Mouse (Mus musculus): ENCODE results near the gene 1700003F12Rik. TPM values are rescaled to one million over a fixed set of nuclear protein-coding genes. Genes with fewer than 3 reads are reported as not detected.

The 1700003F12Rik gene
- polyA plus RNA-seq, 1 experiment from 2014 or later = 1.5 TPM

DNA sequence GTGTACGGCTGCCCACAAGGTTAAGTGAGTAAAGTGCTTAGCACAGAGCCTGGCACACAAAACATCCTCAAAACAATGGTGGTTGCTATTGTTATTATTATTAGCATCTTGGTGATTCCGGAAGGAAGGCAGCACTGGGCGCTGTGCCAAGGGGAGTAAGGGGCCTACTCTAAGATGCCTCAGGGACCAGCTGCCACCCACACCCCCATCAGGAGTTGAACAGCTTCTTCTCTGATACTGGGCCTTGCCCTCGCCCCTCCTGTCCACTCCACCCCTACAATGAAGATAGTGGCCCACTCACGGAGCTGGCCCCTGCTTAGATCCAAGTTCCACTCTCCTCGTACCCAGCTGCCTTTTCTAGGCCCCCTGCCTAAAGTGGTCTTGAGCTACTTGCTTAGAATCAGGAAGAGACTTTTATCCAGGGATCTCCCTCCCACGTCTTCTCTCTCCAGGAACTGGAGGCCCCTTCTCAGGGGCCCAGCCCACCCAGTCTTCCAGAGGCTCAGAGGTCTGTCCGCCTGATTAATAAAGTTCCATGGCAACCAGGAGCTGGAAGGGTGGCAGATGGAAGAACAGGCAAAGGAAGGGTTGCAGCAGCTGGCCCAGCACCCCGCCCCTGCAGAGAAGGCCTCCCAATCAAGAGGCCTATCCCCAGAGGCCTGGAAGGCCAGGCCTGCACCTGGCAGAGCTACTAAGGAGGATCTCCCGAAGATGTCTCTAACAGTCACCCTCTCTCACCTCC lies 21.6 kb downstream of the 1700003F12Rik start:
- WGBS = 10% methylated on average over 10 of the region's 10 CpGs
- no peaks in the 10 kb centered on the region for H3K9me3 ChIP-seq

DNA sequence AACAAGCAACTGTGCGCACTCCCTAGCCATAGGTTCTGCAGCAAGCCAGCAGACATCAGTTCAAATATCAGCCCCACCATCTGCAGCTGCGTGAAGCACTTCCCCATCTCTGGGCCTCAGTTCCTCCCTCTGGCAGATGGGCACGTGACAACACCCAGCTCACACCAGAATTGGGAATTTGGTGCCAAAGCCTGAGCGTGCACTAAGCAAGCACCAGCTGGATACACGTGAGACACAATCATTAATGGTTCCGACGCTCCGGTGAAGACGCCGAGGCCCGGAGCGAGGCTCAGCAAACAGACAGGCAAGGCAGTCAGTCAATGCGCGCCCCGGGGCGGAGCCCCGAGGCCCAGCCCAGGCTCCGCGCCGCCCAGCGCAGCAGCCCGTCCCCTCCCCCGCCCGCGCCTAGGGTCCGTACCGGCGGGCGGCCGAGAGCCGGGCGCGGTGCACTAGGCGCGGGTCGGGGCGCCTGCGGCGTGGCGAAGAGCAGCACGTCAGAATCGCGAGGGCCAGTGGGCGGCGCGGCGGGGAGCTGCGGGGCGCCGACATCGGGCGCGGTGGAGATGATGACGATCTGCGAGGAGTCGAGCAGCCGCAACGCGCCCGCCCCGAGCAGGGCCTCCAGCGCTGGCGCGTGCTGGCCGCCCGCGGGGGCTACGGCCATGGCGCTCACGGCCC lies 22.3 kb downstream of the 1700003F12Rik start:
- Histone ChIP-seq H3K4me2 (peak overlapping the region; percentile 84), H3K4me1 (peaks cover 31% of the 10 kb centered on the region), H3K4me3 (replicated peaks) (peak overlapping the region; percentile 89), H3K27ac (peak overlapping the region; percentile 93), H3K9ac (peak overlapping the region; percentile 45), H3K36me3 (0 out of 2 replicates have a peak, but pooled peaks cover 1% of the 10 kb centered on the region), H3K27me3 (replicated peaks) (no peaks in the 10 kb centered on the region), H3K9me3 (no peaks in the 10 kb centered on the region)
- ATAC-seq (ENCODE audit: insufficient read depth, low FRiP score, low read depth) = peak; percentile 82
- WGBS = 1% methylated on average over 65 of the region's 70 CpGs

More for the DNA sequence above, 21.6 kb downstream of the 1700003F12Rik start:
- peak overlapping the region; percentile 84 for H3K4me2 ChIP-seq
- peaks cover 31% of the 10 kb centered on the region for H3K4me1 ChIP-seq
- H3K4me3 ChIP-seq (replicated peaks) = peak overlapping the region; percentile 89
- H3K27me3 ChIP-seq (replicated peaks) = no peaks in the 10 kb centered on the region
- no peak for ATAC-seq (ENCODE audit: insufficient read depth, low FRiP score, low read depth)
- peaks cover 8% of the 10 kb centered on the region; the same call in 1 of the 2 replicates for H3K36me3 ChIP-seq
- H3K9ac ChIP-seq = peak overlapping the region; percentile 45
- H3K27ac ChIP-seq = peak overlapping the region; percentile 93

GRCm38 (mm10) chr2:154569836-154570286 lies 23.0 kb downstream of the 1700003F12Rik start, which contains the start of gene E2f1:
Gene E2f1 (minus strand): TSS chr2:154569892.
- Histone ChIP-seq H3K4me1 (peaks cover 31% of the 10 kb centered on the region), H3K27ac (peak within 1 kb of the TSS; percentile 93), H3K9me3 (no peaks in the 10 kb centered on the region), H3K36me3 (no peaks in the 10 kb centered on the region), H3K4me2 (peak within 1 kb of the TSS; percentile 84), H3K27me3 (replicated peaks) (no peaks in the 10 kb centered on the region), H3K9ac (peak within 1 kb of the TSS; percentile 45), H3K4me3 (replicated peaks) (peak within 1 kb of the TSS; percentile 89)
- peak; percentile 97 for ATAC-seq (ENCODE audit: insufficient read depth, low FRiP score, low read depth)
- under 1% methylated on average over 43 of the region's 44 CpGs for WGBS

- Histone ChIP-seq H3K9ac (no peak overlapping the region), H3K36me3 (no peaks in the 10 kb centered on the region), H3K27ac (peak overlapping the region; percentile 80), H3K4me2 (peak overlapping the region; percentile 84), H3K4me1 (peaks cover 31% of the 10 kb centered on the region), H3K9me3 (no peaks in the 10 kb centered on the region), H3K27me3 (replicated peaks) (no peaks in the 10 kb centered on the region), H3K4me3 (replicated peaks) (0 out of 2 replicates have a peak overlapping the region, but pooled peaks have one; percentile 89)
- WGBS = 62% methylated on average over 4 of the region's 4 CpGs
- no peak for ATAC-seq (ENCODE audit: insufficient read depth, low FRiP score, low read depth)
Measured at GRCm38 (mm10) chr2:154570666-154571065, 23.8 kb downstream of the 1700003F12Rik start.

GRCm38 (mm10) chr2:154571266-154571665 lies 24.4 kb downstream of the 1700003F12Rik start:
- H3K4me1 ChIP-seq = peaks cover 31% of the 10 kb centered on the region
- H3K4me2 ChIP-seq = no peak overlapping the region
- H3K9ac ChIP-seq = no peak overlapping the region
- no peaks in the 10 kb centered on the region for H3K9me3 ChIP-seq
- H3K27me3 ChIP-seq (replicated peaks) = no peaks in the 10 kb centered on the region
- H3K36me3 ChIP-seq = no peaks in the 10 kb centered on the region
- WGBS = 72% methylated on average over 4 of the region's 4 CpGs
- H3K27ac ChIP-seq = 0 out of 2 replicates have a peak overlapping the region, but pooled peaks have one; percentile 4
- no peak overlapping the region for H3K4me3 ChIP-seq (replicated peaks)
- no peak for ATAC-seq (ENCODE audit: insufficient read depth, low FRiP score, low read depth)

DNA sequence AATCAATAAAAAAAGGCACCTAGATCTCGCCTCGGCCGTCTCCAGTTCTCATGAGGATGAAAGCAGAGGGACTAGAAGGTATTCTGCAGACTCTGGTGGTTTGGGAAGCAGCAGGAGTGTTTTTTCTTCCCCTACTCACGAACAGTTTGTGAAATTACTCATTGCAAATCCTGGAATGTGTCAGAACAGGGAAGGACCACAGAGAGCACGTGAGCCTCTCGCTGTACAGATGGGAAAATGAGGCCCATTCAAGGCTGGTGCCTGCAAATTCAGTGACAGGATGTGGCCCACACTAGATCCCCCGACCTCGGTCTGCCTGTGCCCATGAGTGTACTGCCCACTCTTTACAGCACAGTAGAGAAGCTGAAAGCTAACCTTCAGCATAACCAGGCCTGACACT lies 25.1 kb downstream of the 1700003F12Rik start:
- H3K36me3 ChIP-seq = no peaks in the 10 kb centered on the region
- H3K27me3 ChIP-seq (replicated peaks) = no peaks in the 10 kb centered on the region
- no peak for ATAC-seq (ENCODE audit: insufficient read depth, low FRiP score, low read depth)
- H3K27ac ChIP-seq = no peak overlapping the region
- no peak overlapping the region for H3K9ac ChIP-seq
- no peak overlapping the region for H3K4me3 ChIP-seq (replicated peaks)
- 54% methylated on average over 8 of the region's 8 CpGs for WGBS
- peaks cover 26% of the 10 kb centered on the region for H3K4me1 ChIP-seq
- no peaks in the 10 kb centered on the region for H3K9me3 ChIP-seq
- H3K4me2 ChIP-seq = no peak overlapping the region

DNA sequence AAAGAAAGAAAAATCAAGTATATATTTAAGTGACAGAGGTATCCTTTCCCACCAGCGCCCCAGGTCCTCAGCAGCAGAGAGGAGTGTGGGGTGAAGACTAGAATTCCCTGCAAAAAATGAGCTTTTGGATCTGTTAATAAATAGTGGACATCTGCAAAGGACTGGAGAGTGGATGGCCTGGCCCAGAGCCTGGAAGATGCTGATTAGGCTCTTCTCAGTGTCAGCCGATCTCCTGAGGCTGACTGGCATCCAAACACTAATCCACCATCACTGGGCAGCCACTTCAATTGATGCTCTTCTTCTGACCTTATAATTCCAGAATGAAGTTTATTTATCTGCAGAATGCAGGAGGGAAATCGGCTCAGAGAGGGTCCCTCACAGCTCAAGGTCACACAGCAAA lies 26.1 kb downstream of the 1700003F12Rik start:
- 79% methylated on average over 3 of the region's 3 CpGs for WGBS
- Histone ChIP-seq H3K4me2 (no peak overlapping the region), H3K36me3 (no peaks in the 10 kb centered on the region), H3K4me3 (replicated peaks) (no peak overlapping the region), H3K9me3 (no peaks in the 10 kb centered on the region), H3K27ac (no peak overlapping the region), H3K4me1 (peaks cover 21% of the 10 kb centered on the region), H3K27me3 (replicated peaks) (no peaks in the 10 kb centered on the region), H3K9ac (no peak overlapping the region)
- ATAC-seq (ENCODE audit: insufficient read depth, low FRiP score, low read depth) = no peak

DNA sequence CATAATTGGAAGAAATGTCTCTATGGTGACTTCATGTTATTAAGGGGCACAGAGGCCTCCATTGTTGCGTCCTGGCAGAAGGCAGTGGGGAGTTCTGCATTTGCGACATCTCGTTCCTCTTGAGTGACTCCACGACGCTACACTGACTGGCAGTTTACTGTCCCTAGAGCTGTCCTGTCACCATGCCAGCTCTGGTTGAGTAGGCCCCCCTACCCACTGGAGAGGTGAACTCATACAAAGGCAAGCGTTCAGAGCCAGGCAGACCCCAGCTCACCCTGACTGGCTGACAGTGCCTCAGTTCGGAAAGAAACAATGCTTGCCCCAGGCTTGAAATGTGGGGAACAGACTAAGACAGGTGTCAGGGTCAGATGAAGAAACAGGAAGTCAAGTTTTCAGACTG lies 27.4 kb downstream of the 1700003F12Rik start:
- Histone ChIP-seq H3K9me3 (no peaks in the 10 kb centered on the region), H3K4me3 (replicated peaks) (no peak overlapping the region), H3K36me3 (no peaks in the 10 kb centered on the region), H3K9ac (no peak overlapping the region), H3K4me1 (peaks cover 12% of the 10 kb centered on the region; the same call in 1 of the 2 replicates), H3K4me2 (no peak overlapping the region), H3K27me3 (replicated peaks) (no peaks in the 10 kb centered on the region), H3K27ac (no peak overlapping the region)
- no peak for ATAC-seq (ENCODE audit: insufficient read depth, low FRiP score, low read depth)
- WGBS = 79% methylated on average over 7 of the region's 7 CpGs

GRCm38 (mm10) chr2:154576876-154577743 lies 30.2 kb downstream of the 1700003F12Rik start:
- Histone ChIP-seq H3K4me2 (no peak overlapping the region), H3K4me3 (replicated peaks) (no peak overlapping the region), H3K4me1 (no peaks in the 10 kb centered on the region), H3K9me3 (no peaks in the 10 kb centered on the region), H3K9ac (no peak overlapping the region), H3K27me3 (replicated peaks) (no peaks in the 10 kb centered on the region), H3K27ac (no peak overlapping the region), H3K36me3 (no peaks in the 10 kb centered on the region)
- 63% methylated on average over 12 of the region's 12 CpGs for WGBS
- ATAC-seq (ENCODE audit: insufficient read depth, low FRiP score, low read depth) = no peak

DNA sequence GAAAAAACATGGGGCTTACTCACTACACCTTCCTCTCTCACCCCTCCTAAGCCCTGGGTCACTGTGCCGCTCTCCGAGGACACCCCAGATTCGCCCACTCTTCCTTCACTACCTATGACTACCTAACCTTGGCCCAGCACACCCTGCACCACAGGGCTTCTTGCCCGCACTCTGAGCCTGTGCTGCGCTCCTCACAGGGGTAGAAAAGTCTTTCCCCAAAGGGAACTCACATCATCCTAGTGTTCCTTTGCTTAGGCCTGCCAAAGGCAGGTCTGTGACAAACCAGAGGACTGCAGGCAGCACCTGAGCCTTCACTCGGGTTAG lies 30.8 kb downstream of the 1700003F12Rik start:
- H3K36me3 ChIP-seq = no peaks in the 10 kb centered on the region
- no peak overlapping the region for H3K4me2 ChIP-seq
- no peaks in the 10 kb centered on the region for H3K4me1 ChIP-seq
- ATAC-seq (ENCODE audit: insufficient read depth, low FRiP score, low read depth) = no peak
- H3K27me3 ChIP-seq (replicated peaks) = no peaks in the 10 kb centered on the region
- H3K9ac ChIP-seq = no peak overlapping the region
- WGBS = 88% methylated on average over 6 of the region's 6 CpGs
- H3K27ac ChIP-seq = no peak overlapping the region
- H3K4me3 ChIP-seq (replicated peaks) = no peak overlapping the region
- H3K9me3 ChIP-seq = no peaks in the 10 kb centered on the region

DNA sequence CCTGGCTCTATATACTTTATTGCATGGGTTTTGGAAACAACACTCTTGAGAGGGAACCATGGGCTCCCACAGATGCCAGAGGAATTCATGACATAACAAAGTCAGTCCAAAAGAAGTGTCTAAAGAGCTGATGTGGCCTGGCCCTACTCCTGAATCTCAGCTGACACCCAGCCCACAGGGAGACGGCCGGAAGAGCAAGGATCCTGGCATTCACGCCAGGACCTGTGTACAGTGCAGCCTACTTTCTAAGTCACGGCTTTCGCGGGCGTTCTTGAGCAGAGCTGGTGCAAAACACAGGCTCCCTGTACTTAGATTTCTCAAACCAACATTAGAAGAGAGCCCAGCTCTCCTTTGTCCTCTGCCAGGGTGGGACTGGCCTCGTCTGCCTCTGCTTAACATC lies 33.7 kb downstream of the 1700003F12Rik start:
- ATAC-seq (ENCODE audit: insufficient read depth, low FRiP score, low read depth) = no peak
- H3K27ac ChIP-seq = no peak overlapping the region
- peaks cover 4% of the 10 kb centered on the region; the same call in 1 of the 2 replicates for H3K4me1 ChIP-seq
- no peaks in the 10 kb centered on the region for H3K27me3 ChIP-seq (replicated peaks)
- no peaks in the 10 kb centered on the region for H3K9me3 ChIP-seq
- WGBS = 77% methylated on average over 8 of the region's 8 CpGs
- H3K36me3 ChIP-seq = no peaks in the 10 kb centered on the region
- no peak overlapping the region for H3K4me2 ChIP-seq
- H3K4me3 ChIP-seq (replicated peaks) = no peak overlapping the region
- H3K9ac ChIP-seq = no peak overlapping the region

Measured in stomach, embryonic 15.5 days (tissue).